Mouse (Mus musculus): ENCODE measurements around the gene Dner. TPM values are rescaled to one million over a fixed set of nuclear protein-coding genes. Genes with fewer than 3 reads are reported as not detected.

Dner gene
- total and polyA plus RNA-seq, 3 experiments: not detected

- Histone ChIP-seq H3K79me2 (ENCODE audit: control insufficient read depth, insufficient read depth, low read length, poor library complexity) (no peaks in the 10 kb centered on the region), H3K4me1 (ENCODE audit: control insufficient read depth in 1 of 2, insufficient read depth in 2 of 2, low read length in 2 of 2) (no peaks in the 10 kb centered on the region), H3K9me3 (replicated peaks; ENCODE audit: insufficient read depth, low read length) (no peaks in the 10 kb centered on the region), H3K36me3 (ENCODE audit: control insufficient read depth in 1 of 2, insufficient read depth in 2 of 2, low read length in 2 of 2) (no peaks in the 10 kb centered on the region), H3K4me3 (ENCODE audit: control insufficient read depth in 1 of 2, insufficient read depth in 1 of 2, low read depth in 2 of 2, low read length in 2 of 2) (no peak overlapping the region), H3K27ac (ENCODE audit: control insufficient read depth, low read depth, low read length) (no peak overlapping the region), H3K27me3 (ENCODE audit: control insufficient read depth in 1 of 2, insufficient read depth in 2 of 2, low read length in 2 of 2) (no peaks in the 10 kb centered on the region), H3K9ac (ENCODE audit: control insufficient read depth, low read depth, low read length, poor library complexity, severe bottlenecking) (no peak overlapping the region)
- TF ChIP-seq NRF1 (IDR thresholded peaks at IDR 0.05; ENCODE audit: insufficient read depth, low read depth, low read length, poor library complexity, severe bottlenecking) (no peak), NELFE (IDR thresholded peaks at IDR 0.05; ENCODE audit: low read depth, low read length) (no peak), RAD21 (IDR thresholded peaks at IDR 0.05; ENCODE audit: low read depth, low read length) (no peak)
- DNase-seq (ENCODE audit: low read depth, low spot score): no peak
These were observed 77.9 kb downstream of the Dner start for GRCm38 (mm10) chr1:84618094-84618493.

GRCm38 (mm10) chr1:84616133-84616532 is 79.9 kb downstream of the Dner start:
- TF ChIP-seq CTCF (IDR thresholded peaks at IDR 0.05 in 2 of 3, conservative IDR thresholded peaks at IDR 0.05 in 1 of 3; ENCODE audit: control insufficient read depth in 1 of 3, insufficient read depth in 1 of 3, low read depth in 2 of 3, low read length in 3 of 3, poor library complexity in 1 of 3, severe bottlenecking in 1 of 3) (no peak), HCFC1 (IDR thresholded peaks at IDR 0.05; ENCODE audit: low read depth, low read length) (no peak), KAT2A (conservative IDR thresholded peaks at IDR 0.05; ENCODE audit: low read depth, low read length) (no peak), MYC (IDR thresholded peaks at IDR 0.05; ENCODE audit: low read depth, low read length) (no peak), NELFE (IDR thresholded peaks at IDR 0.05; ENCODE audit: low read depth, low read length) (no peak)
- no peaks in the 10 kb centered on the region for H3K4me1 ChIP-seq (ENCODE audit: control insufficient read depth in 1 of 2, insufficient read depth in 2 of 2, low read length in 2 of 2)
- H3K27me3 ChIP-seq (ENCODE audit: control insufficient read depth in 1 of 2, insufficient read depth in 2 of 2, low read length in 2 of 2): no peaks in the 10 kb centered on the region

DNA sequence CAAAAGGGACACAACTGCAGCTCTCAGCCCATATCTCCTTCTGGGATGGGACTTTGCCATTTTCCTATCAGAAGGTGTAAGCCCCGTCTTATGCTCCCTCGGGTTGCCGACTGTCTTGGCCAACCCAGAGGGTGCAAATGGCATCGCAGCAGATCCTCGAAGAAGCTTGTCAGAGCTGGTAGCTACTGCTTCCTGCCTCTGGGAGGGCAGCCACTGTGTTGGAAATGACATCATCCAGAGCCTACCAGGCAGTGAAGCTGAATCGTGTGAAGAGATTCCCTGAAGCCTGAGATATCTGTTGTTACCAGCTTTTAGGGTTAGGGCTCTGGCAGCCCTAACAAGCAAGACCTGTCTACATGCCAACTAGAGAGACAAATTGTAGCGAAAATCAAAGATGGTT is 81.4 kb downstream of the Dner start:
- TF ChIP-seq MEF2A (IDR thresholded peaks at IDR 0.05; ENCODE audit: extremely low read depth, insufficient replicate concordance, low read depth, low read length, poor library complexity, severe bottlenecking): no peak
- no peak for TF ChIP-seq MAFK (IDR thresholded peaks at IDR 0.05; ENCODE audit: borderline replicate concordance, low read depth, low read length)
- no peak for TF ChIP-seq POLR2A (IDR thresholded peaks at IDR 0.05; ENCODE audit: control insufficient read depth in 1 of 2, insufficient read depth in 1 of 2, low read depth in 1 of 2, low read length in 2 of 2, poor library complexity in 1 of 2)
- no peak for TF ChIP-seq TAL1 (IDR thresholded peaks at IDR 0.05; ENCODE audit: low read length)
- no peak for TF ChIP-seq MYC (IDR thresholded peaks at IDR 0.05; ENCODE audit: low read depth, low read length)
- TF ChIP-seq RAD21 (IDR thresholded peaks at IDR 0.05; ENCODE audit: low read depth, low read length): no peak
- no peak for TF ChIP-seq E2F4 (IDR thresholded peaks at IDR 0.05; ENCODE audit: borderline replicate concordance, low read depth, low read length)
- TF ChIP-seq MAZ (IDR thresholded peaks at IDR 0.05; ENCODE audit: low read depth, low read length): no peak
- no peak for TF ChIP-seq ZMIZ1 (IDR thresholded peaks at IDR 0.05; ENCODE audit: low read depth, low read length)
- TF ChIP-seq ZNF384 (IDR thresholded peaks at IDR 0.05; ENCODE audit: low read depth, low read length): no peak
- TF ChIP-seq POLR2AphosphoS2 (IDR thresholded peaks at IDR 0.05; ENCODE audit: low read length): no peak
- TF ChIP-seq NELFE (IDR thresholded peaks at IDR 0.05; ENCODE audit: low read depth, low read length): no peak
- Histone ChIP-seq H3K4me3 (ENCODE audit: control insufficient read depth in 1 of 2, insufficient read depth in 1 of 2, low read depth in 2 of 2, low read length in 2 of 2) (no peak overlapping the region), H3K36me3 (ENCODE audit: control insufficient read depth in 1 of 2, insufficient read depth in 2 of 2, low read length in 2 of 2) (no peaks in the 10 kb centered on the region), H3K9me3 (replicated peaks; ENCODE audit: insufficient read depth, low read length) (no peaks in the 10 kb centered on the region), H3K79me2 (ENCODE audit: control insufficient read depth, insufficient read depth, low read length, poor library complexity) (no peaks in the 10 kb centered on the region), H3K27me3 (ENCODE audit: control insufficient read depth in 1 of 2, insufficient read depth in 2 of 2, low read length in 2 of 2) (no peaks in the 10 kb centered on the region), H3K9ac (ENCODE audit: control insufficient read depth, low read depth, low read length, poor library complexity, severe bottlenecking) (no peak overlapping the region), H3K27ac (ENCODE audit: control insufficient read depth, low read depth, low read length) (no peak overlapping the region), H3K4me1 (ENCODE audit: control insufficient read depth in 1 of 2, insufficient read depth in 2 of 2, low read length in 2 of 2) (no peaks in the 10 kb centered on the region)
- no peak for DNase-seq (ENCODE audit: low read depth, low spot score)

More at GRCm38 (mm10) chr1:84616133-84616532, 79.9 kb downstream of the Dner start:
- Histone ChIP-seq H3K9me3 (replicated peaks; ENCODE audit: insufficient read depth, low read length) (no peaks in the 10 kb centered on the region), H3K9ac (ENCODE audit: control insufficient read depth, low read depth, low read length, poor library complexity, severe bottlenecking) (no peak overlapping the region), H3K36me3 (ENCODE audit: control insufficient read depth in 1 of 2, insufficient read depth in 2 of 2, low read length in 2 of 2) (no peaks in the 10 kb centered on the region), H3K4me3 (ENCODE audit: control insufficient read depth in 1 of 2, insufficient read depth in 1 of 2, low read depth in 2 of 2, low read length in 2 of 2) (no peak overlapping the region), H3K79me2 (ENCODE audit: control insufficient read depth, insufficient read depth, low read length, poor library complexity) (no peaks in the 10 kb centered on the region), H3K27ac (ENCODE audit: control insufficient read depth, low read depth, low read length) (no peak overlapping the region)
- DNase-seq (ENCODE audit: low read depth, low spot score): no peak

All from MEL (cell line).